Mouse (Mus musculus): ENCODE data around the gene Mfap5. TPM values are rescaled to one million over a fixed set of nuclear protein-coding genes. Genes with fewer than 3 reads are reported as not detected.
"Not testable (repeated sequence)": the region's sequence is repeated elsewhere in the genome, so short reads cannot be mapped to it uniquely, and the experiment has no call there.

Gene Mfap5
- not detected in 2 replicates for total RNA-seq (2015; ENCODE audit: low replicate concordance)
- total RNA-seq (2017; ENCODE audit: low replicate concordance) = not detected in 2 replicates

DNA sequence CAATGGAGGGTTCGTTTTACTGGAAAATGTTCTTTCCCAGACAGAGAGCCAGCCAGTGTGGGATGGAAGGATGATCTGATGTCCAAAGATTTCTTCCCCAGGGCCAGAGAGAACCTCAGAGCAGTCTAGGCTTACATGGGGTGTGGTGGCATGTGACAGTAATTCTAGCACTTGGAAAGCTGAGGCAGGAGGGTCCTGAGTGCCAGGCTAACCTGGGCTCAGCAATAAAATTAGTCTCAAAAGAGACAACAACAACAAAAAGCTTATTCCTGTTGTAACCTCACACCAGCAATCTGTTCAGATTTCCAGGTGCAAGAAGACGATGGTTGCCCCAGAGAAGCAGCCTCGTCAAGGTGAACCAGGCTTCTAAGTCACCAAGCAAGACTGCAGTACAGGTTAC lies at the start of gene Mfap5:
Mfap5 (plus strand) TSS at position 301 of the 400 bp plus-strand sequence.
- no peak for ATAC-seq (replicated peaks; ENCODE audit: low FRiP score, poor library complexity, severe bottlenecking)

DNA sequence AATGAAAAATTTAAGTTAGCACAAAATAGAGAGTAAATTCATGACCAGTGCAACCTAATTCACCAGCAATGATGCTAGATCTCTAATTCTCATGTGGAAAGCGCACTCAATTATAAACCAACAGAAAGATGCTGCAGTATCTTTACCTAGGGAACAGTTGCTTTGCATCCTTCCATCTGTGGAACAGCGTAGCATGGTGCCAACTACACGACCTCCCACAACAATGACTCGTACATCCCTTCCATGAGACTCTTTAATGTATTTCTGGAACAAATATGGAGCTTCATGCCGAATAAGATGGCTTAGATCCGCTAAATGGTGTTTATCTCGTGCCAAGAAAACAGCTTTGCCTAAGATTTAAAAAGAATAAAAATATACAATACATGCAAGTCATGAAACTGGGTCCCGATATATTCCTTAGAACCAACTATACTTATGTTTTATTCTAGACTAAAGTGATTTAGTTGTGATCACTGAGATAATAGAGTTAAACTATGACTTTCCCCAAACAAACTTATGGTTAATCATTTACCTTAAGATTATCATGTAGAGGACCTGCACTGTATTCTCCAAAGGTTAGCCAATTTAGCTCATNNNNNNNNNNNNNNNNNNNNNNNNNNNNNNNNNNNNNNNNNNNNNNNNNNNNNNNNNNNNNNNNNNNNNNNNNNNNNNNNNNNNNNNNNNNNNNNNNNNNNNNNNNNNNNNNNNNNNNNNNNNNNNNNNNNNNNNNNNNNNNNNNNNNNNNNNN lies 46.5 kb upstream of the Mfap5 start:
- ATAC-seq (replicated peaks; ENCODE audit: low FRiP score, poor library complexity, severe bottlenecking) = no peak

DNA sequence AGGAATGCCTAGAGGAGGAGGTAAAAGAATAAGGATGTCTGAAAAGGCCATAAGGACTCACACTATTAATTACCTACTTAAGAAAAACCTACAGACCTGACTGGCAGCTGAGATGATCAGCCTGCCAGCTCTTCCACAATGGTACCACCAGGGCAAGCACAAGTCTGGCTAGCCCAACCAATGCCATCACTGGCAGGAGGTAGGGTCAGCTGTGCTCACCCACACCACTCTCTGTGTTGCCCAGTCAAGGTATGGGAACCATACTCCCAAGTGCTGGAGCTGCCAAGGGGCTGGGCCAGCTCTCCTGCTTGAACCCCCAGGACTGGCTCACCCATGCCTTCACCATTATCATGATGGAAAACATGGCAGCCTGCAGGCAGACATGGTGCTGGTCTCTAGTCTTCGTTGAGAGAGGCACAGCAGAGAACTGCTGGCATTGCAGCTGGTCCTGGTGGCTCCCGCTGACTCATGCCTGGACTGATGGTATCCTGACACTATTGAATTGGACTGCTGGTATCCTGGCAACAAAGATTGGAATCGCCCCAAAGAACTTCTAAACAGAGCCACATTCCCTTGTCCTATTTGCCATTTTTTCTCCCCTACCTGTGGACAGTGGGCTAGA lies 39.4 kb upstream of the Mfap5 start:
- ATAC-seq (replicated peaks; ENCODE audit: low FRiP score, poor library complexity, severe bottlenecking) = no peak

DNA sequence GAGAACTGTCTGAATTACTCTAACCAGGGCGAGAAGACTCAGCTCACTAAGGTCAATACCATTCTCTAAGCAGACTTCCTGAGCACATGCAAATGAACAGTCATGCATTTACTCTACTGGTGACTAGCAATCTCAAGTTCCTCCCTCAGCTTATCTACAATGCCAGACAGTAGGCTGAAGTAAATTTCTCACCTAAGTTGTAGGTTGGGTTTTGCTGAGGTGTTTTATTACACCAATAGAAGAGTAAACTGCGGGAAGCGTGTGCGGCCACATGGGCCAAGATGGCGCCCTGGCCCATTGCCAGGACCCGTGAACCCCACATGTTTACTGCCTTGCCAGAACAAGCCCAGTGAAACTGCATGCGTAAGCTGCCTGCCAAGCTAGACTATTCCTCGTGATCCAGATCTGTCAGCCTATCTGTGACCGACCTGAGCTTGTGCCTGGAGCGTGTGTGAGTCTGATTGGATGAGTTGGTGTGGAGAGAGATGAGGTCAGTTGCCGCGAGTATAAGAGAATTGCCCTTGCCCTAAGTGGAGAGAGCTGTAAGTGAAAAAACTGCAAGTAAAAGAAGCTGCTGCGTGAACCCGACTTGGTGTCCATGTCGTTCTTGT lies 36.5 kb upstream of the Mfap5 start:
- ATAC-seq (replicated peaks; ENCODE audit: low FRiP score, poor library complexity, severe bottlenecking) = no peak

DNA sequence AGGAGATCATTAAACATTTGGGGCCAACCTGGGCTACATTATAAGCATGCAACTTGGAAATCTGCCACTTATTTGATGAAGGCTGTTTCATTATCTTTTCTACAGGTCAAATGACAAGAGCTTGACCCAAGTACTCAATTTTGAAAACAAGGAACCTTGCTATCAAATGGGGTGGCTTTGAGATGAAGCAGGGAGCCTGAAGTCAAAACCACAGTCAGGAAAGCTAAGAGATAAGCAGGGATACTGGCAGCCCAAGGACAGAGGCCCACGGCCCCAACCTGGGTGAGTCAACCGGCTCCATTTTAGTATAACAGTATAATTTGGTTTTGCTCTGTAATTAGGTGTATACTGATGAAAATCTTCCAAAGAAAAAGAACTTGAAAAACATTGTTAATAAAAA lies 35.4 kb upstream of the Mfap5 start:
- ATAC-seq (replicated peaks; ENCODE audit: low FRiP score, poor library complexity, severe bottlenecking) = no peak

DNA sequence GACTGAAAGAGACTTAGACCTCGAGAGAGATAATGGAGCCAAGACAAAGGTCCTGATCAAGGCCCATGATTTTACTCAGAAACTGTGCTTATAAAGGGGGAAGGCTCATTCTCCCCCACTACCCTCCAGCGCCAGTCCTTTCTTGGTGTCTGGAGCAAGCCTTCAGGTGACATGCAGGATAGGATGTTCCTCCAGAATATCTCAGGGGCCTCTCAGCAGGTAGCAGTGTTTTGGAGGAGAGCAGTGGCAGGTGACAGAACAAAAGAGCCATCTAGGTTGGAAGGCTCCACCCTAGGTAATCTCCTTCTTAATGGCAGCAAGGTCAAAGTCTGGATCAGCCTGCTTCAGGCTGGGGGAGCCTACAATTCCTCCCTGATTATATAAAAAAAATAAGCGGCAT lies 34.2 kb upstream of the Mfap5 start:
- not testable (repeated sequence) for ATAC-seq (replicated peaks; ENCODE audit: low FRiP score, poor library complexity, severe bottlenecking)

DNA sequence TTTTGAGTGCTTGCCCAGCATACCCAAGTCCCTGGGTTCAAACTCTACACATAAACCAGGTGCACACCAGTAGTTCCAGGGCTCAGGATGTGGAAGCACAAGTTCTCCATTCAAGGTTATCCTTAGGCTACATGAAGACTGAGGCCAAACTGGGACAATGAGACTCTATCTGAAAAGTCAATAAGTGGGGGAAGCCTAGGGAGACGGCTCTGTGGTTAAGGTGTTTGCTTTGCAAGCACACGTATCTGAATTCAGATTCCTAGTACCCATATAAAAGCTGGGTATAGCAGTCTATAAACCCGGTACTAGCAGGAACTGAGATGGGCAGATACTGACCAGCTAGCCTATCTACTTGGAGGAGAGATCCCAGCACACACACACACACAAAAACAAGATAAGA lies 27.6 kb upstream of the Mfap5 start:
- ATAC-seq (replicated peaks; ENCODE audit: low FRiP score, poor library complexity, severe bottlenecking) = no peak

DNA sequence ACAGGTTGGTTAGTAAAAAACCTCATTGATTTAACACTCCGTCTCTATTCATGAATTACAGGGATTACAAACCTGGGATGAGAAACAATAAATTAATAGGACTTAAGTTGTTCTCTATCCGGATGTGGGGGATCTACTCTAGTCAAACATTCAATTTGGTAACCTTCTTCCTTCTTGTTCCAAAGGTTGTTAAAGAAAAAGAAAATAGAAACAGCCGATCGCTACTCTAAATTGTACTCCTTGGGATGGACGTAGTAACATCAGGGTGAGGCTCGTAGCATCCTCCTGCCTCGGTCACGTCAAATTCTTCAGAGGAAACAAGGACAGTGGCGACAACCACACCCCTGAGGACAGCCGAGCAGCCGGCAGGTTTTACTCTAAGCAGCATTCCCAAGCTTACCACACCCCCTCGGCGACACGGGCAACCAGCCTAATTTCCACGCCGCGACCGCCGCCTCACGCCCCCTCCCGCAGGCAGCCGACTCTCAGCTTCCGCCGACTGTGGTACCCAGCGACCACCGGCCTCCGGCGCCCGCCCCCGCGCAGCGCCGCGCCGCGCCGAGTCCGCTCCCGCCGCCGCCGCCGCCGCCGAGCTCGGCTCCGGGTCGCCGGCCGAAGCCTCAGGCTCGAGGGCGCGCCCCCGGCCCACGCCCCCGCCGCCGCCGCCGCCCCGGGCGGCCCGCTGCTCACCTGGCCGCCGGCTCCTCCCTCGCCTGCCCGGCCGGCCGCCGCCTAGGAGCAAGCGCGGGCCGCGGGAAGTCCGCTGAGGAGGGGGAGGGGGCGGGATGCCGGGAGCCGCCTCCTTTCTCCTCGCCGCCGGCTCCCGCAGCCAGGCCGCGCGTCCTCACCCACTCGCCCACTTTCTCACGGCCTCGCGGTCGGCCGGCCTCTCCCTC lies 20.0 kb upstream of the Mfap5 start:
- ATAC-seq (replicated peaks; ENCODE audit: low FRiP score, poor library complexity, severe bottlenecking) = no peak

DNA sequence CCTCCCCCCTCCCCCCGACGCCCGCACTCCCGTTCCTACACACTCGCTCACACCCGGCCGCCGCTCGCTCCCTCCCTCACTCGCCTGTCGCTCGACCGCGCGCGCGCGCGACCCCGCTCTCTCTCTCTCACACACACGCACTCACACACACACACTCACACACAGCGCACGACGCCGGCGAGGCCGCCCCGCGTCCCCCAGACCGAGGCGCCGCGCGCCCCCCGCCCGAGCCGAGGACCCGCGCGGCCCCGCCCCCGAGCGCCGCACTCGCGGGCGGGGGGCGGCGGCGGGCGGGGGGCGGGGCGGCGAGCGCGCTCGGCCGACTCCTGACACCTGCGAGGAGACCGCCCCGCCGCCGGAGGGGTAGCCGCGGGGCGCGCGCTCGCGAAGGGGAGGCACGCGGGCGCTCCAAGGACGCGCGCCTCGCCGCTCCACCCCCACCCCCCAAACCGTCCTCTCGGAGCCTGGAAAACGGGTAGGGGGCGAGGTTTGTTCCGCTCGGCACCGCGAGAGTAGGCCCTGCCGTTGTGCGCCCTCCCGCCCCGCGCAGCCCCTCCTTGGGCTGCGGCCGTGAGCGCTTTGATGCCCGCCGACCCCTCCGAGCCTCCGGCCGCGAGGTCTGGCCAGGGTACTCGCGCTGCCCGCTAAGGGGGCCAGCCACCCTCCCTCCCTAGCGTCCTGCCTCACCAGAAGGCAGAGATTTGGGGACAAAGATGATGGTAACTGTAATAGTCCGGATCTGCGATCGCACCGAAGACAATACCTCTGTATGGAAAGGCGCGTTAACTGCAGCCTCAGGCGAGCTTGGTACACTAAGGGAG lies 19.1 kb upstream of the Mfap5 start:
- ATAC-seq (replicated peaks; ENCODE audit: low FRiP score, poor library complexity, severe bottlenecking) = no peak

DNA sequence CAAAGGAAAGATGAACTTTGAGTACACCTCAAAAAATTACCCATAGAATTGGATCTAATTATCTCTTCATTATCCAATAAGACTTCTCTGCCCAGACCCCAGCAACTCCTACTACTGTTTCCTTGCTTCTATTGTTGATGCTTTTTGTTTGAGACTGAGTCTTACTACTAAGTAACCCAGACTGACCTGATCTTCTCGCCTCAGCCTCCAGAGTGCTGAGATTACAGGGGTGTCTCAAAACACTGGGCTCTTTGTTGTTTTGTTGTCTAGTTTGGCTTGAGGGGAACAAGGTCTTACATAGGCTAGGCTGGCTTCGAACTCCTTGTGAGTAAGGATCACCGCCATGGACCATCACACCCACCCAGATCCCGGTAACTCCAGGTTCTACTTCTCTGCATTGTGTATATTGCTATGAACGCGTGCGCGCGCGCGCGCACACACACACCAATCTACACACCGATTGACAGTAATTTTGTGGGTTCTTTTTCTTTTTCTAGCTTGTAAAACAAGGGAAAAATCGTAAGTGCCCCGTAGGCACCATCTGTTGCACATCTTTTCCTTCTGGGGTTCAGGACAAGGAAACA lies 14.6 kb upstream of the Mfap5 start:
- no peak for ATAC-seq (replicated peaks; ENCODE audit: low FRiP score, poor library complexity, severe bottlenecking)

DNA sequence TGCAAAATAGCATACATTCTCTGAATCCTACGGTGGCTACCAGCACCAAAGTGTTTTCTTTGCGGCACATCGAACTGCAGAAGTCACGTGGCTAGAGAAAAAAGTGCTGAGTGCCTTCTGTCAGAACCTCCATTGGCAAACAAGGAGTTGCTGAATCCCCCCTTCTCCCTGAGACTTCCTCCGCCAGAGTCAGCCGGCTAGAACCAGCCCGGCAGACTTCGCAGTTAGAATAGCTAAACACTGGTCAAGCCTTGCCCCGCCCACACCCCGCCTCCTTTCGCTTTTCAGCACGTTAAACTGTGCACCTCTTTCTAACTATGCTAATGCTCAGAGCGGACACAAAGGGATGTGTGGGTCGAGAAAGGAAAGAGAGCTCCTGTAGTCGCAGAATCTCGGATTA lies 14.1 kb upstream of the Mfap5 start:
- no peak for ATAC-seq (replicated peaks; ENCODE audit: low FRiP score, poor library complexity, severe bottlenecking)

DNA sequence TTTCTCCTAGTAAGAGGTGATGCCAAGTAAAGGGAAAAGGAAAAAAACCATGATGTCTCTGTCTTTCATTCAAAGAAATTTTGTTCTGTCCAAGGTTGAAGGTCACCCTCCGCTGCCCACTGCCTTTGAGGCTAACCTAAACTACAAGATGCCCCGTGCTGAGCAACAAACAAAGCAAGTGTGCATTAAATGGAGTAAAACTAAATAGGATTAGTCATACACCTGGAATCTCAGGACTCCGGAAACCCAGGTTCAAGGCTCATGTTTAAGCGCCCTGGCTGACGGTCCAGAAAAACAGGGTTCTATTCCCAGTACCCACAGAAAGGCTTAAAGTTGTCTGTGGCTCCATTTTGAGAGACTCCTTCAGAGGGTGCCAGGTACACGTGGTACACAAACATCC lies 13.2 kb upstream of the Mfap5 start:
- ATAC-seq (replicated peaks; ENCODE audit: low FRiP score, poor library complexity, severe bottlenecking) = no peak

DNA sequence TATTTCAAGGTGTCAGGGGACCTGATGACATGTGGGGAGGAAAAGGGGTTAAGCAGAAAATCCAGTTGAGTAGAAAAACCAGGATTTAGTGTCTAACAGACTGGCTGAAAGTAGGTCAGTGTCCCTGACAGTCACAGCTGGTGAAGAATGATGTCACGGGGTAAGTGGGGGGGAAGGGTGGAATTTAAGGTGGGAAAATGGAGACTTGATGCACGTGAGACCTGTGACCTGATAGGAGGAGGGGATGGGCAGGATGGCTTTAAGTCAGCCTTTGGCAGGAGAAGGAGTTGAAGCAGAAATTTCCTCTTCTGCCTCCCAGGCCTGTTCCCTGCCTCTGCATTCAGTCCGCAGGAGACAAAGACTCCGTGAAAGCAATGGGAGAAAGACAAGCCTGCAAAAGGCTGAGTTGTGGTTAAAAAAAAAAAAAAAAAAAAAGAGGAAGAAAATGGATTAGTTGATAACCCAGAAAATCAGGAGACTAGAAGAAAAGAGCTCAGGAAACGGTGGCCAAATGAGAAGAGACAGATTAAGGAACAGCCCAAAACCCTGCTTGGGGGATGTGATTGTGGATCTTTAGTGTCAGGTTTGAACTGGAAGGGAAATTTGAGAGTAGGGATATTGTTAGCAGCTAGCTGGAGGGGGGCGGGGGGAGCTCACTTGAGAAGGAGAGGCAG lies 11.7 kb upstream of the Mfap5 start:
- ATAC-seq (replicated peaks; ENCODE audit: low FRiP score, poor library complexity, severe bottlenecking) = no peak

DNA sequence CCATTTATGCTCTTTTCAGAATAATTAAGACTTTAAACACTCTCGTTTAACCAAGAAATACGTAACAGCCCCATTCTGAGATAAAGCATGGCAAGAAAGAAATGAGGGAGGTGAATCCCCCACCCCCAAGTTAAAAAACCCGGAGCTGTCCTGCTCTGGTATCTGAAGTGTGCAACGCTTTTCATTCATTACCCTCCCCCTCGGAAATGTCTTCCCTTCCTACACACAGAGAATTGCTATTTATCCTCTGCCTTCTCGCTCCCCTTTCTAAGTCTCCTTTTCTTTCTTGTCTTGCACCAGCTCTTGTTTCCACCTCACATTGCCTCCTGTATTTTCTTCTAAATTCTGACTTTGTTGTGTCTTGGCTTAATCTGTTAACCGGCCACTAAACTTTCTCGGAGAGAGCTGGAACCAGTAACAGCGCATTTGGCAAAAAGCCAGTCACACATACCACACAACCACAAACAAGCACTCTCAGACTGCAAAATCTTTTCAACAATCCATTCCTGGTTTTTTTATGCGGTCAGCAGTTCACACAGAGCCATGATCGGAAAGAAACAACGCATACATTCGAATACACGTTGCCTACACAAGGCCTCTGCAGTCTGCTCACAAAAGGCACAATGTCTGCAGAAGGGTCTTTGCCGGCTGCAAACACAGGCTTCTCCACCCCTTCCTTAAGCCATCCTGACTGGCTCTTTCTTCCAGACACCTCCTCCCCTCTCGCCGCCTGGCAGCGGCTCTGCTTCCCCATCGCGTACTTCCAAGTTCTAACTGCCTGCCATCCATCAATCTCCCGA lies 10.4 kb upstream of the Mfap5 start:
- ATAC-seq (replicated peaks; ENCODE audit: low FRiP score, poor library complexity, severe bottlenecking) = no peak

DNA sequence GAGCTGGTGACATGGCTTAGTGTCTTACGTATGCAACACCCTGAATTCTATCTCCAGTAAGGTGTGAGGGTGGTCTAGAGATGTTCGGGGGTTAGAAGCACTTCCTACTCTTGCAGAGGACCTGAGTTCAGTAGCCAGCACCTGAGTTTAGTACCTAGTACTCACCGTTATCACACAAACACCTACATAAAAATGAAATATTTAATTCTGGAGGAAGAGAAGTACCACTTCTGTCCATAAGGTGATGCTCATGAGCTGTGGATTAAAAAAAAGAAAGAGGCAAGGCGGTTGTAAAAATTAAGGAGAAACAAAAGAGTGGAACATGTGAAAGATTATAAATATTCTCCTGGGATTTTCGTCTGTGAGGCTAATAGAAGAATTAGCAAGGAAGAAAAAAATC lies 9.1 kb upstream of the Mfap5 start:
- ATAC-seq (replicated peaks; ENCODE audit: low FRiP score, poor library complexity, severe bottlenecking) = no peak

DNA sequence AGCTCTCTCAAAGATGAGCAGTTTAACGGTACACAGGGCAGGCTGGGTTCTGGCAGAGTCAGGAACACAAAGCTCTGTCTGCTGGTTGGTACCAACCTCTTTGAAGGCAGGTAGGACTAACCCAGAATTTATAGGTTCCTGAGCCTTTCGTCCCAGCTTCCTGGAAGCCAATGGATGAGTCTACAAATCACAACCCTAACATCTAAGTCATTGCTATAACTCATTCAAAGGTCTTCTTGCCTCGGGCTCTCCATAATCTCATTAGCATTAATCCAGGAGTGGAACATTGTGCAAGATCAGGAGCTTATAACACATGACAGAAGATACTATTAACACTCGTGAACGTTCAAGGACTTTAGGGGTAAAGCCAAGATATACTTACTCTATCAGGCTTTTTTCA lies 7.0 kb upstream of the Mfap5 start, which contains the start of gene Rimklb:
Rimklb (minus strand) TSS at position 101 of the 400 bp plus-strand sequence.
- ATAC-seq (replicated peaks; ENCODE audit: low FRiP score, poor library complexity, severe bottlenecking) = no peak

DNA sequence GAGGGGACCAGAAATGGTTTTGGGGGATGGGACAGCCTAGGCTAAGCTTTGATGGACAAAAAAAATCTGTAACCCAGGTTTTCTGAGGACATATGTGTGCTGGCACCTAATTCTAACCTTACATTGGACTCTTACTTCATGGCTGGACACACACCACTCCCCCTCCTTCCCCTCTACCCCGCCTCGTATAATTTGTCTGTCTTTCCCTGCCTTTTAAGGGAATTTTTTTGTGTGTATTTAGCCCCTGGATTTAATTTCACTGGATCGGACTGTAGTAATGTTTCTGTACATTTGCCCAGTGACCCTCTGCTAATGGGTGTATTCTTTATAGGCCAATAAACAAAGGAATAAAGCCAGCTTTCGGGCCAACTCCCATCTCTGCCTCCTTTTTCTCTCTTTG lies 604 bp upstream of the Mfap5 start:
- no peak for ATAC-seq (replicated peaks; ENCODE audit: low FRiP score, poor library complexity, severe bottlenecking)

DNA sequence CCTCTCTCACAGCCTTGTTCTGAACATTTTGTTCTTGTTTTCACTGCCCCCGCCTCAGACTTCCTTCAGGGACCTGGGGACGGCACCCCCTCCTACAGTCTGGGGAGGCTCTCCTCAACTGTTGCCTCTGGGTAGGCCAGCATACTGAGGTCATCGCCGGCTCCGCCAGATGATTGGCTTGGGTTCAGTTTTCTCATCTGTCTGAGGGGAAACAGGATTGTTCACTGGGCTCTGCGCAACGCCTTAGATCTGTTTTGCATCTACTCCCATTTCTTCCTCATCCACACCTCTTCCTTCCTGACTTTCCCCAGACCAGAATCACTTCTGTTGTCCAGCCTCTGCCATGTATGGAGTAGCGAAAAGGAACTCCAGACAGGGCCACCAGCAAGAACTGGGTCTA lies 2.8 kb downstream of the Mfap5 start:
- no peak for ATAC-seq (replicated peaks; ENCODE audit: low FRiP score, poor library complexity, severe bottlenecking)
